Mouse (Mus musculus): ENCODE results near the gene Ccdc194.

Gene Ccdc194

GRCm38 (mm10) chr8:71552770-71553169 is 27.3 kb upstream of the Ccdc194 start:
- no peak for DNase-seq

GRCm38 (mm10) chr8:71550754-71551153 is 25.2 kb upstream of the Ccdc194 start:
- DNase-seq, result peak; percentile 64

- DNase-seq, result peak; percentile 87
These were observed 22.1 kb upstream of the Ccdc194 start for GRCm38 (mm10) chr8:71547590-71547989.

GRCm38 (mm10) chr8:71545053-71545452 is 19.5 kb upstream of the Ccdc194 start:
- DNase-seq, result no peak

- DNase-seq, result no peak
These were observed 18.2 kb upstream of the Ccdc194 start for GRCm38 (mm10) chr8:71543755-71544154.

- DNase-seq, result peak; percentile 93
These were observed 17.3 kb upstream of the Ccdc194 start, which contains the start of gene Mvb12a for GRCm38 (mm10) chr8:71542632-71543343. TSS of gene Mvb12a (plus strand) at chr8:71542922.

- peak; percentile 92 for DNase-seq
These were observed 11.7 kb upstream of the Ccdc194 start, which contains the start of gene Bst2 for GRCm38 (mm10) chr8:71537028-71537867. TSS of gene Bst2 (minus strand) at chr8:71537456.

- peak; percentile 76 for DNase-seq
These were observed 10.2 kb upstream of the Ccdc194 start for GRCm38 (mm10) chr8:71535663-71536062.

- no peak for DNase-seq
These were observed 8.8 kb upstream of the Ccdc194 start for GRCm38 (mm10) chr8:71534263-71534810.

GRCm38 (mm10) chr8:71530735-71531467 is 5.4 kb upstream of the Ccdc194 start:
- peak; percentile 47 for DNase-seq

GRCm38 (mm10) chr8:71528362-71529073 is 3.0 kb upstream of the Ccdc194 start:
- peak; percentile 69 for DNase-seq

- DNase-seq, result no peak
These were observed 1.8 kb upstream of the Ccdc194 start for GRCm38 (mm10) chr8:71527162-71527870.

GRCm38 (mm10) chr8:71526272-71526671 is 761 bp upstream of the Ccdc194 start:
- DNase-seq, result no peak

- peak; percentile 96 for DNase-seq
These were observed 3.9 kb downstream of the Ccdc194 start for GRCm38 (mm10) chr8:71521634-71522033.

- peak; percentile 66 for DNase-seq
These were observed 6.3 kb downstream of the Ccdc194 start for GRCm38 (mm10) chr8:71519037-71519825.

- no peak for DNase-seq
These were observed 8.7 kb downstream of the Ccdc194 start for GRCm38 (mm10) chr8:71516786-71517185.

- DNase-seq, result no peak
These were observed 10.5 kb downstream of the Ccdc194 start for GRCm38 (mm10) chr8:71515043-71515442.

- DNase-seq, result no peak
These were observed 12.3 kb downstream of the Ccdc194 start for GRCm38 (mm10) chr8:71513018-71513754.

GRCm38 (mm10) chr8:71511644-71512043 is 13.9 kb downstream of the Ccdc194 start, which contains the start of gene Plvap:
TSS of gene Plvap (minus strand) at chr8:71511752.
- DNase-seq, result no peak

- no peak for DNase-seq
These were observed 16.2 kb downstream of the Ccdc194 start for GRCm38 (mm10) chr8:71509316-71509715.

Data from thymus, postnatal 14 days (tissue).